Mouse (Mus musculus) megakaryocyte, embryonic 14.5 days (primary cell): Measurements from ENCODE around the gene Ccn2. TPM values are rescaled to one million over a fixed set of nuclear protein-coding genes. Genes with fewer than 3 reads are reported as not detected.

Experiments used
- H3K27me3 ChIP-seq: replicated peaks from 2 replicates; pipeline ENCODE3; 2012; ENCODE audit warnings: inconsistent platforms
- H3K36me3 ChIP-seq: replicated peaks from 2 replicates; pipeline ENCODE3; 2012; ENCODE audit warnings: low read length, inconsistent platforms, mixed read lengths
- H3K4me1 ChIP-seq: 2 replicates; pipeline ENCODE4 v1.6.1; 2012; ENCODE audit warnings: inconsistent platforms
- H3K4me3 ChIP-seq: replicated peaks from 2 replicates; pipeline ENCODE3; 2012; ENCODE audit warnings: moderate library complexity, mild to moderate bottlenecking, inconsistent platforms
- H3K9me3 ChIP-seq: 2 replicates; pipeline ENCODE4 v1.6.1; 2012; ENCODE audit warnings: inconsistent platforms
- FLI1 ChIP-seq: IDR thresholded peaks from 2 replicates; pipeline ENCODE4 v1.6.1; 2012; ENCODE audit warnings: low read length, inconsistent platforms, mixed read lengths
- GATA1 ChIP-seq: IDR thresholded peaks from 3 replicates; pipeline ENCODE4 v1.6.1; 2012; ENCODE audit warnings: mixed read lengths, low read length, inconsistent platforms, borderline replicate concordance
- polyA plus RNA-seq: library from polyadenylated mRNA; stranded (reverse); fragments of >175 nt; gene quantifications from 2 replicates; pipeline ENCODE4 v1.2.3, GENCODE M21; 2012; ENCODE audit warnings: low replicate concordance; ENCODE audit not compliant: insufficient read depth

Gene Ccn2
- polyA plus RNA-seq, 1 experiment: 0.72 TPM

GRCm38 (mm10) chr10:24638306-24639070 lies 43.2 kb downstream of the Ccn2 start:
- TF ChIP-seq GATA1 (no peak), FLI1 (no peak)
- Histone ChIP-seq H3K27me3 (no peaks in the 10 kb centered on the region), H3K4me1 (peaks cover 91% of the 10 kb centered on the region), H3K36me3 (no peaks in the 10 kb centered on the region), H3K4me3 (no peak overlapping the region), H3K9me3 (no peaks in the 10 kb centered on the region)

- Histone ChIP-seq H3K36me3 (no peaks in the 10 kb centered on the region), H3K27me3 (no peaks in the 10 kb centered on the region), H3K4me1 (peaks cover 89% of the 10 kb centered on the region), H3K9me3 (no peaks in the 10 kb centered on the region), H3K4me3 (no peak overlapping the region)
- TF ChIP-seq GATA1 (no peak), FLI1 (no peak)
Observed at GRCm38 (mm10) chr10:24639596-24639995, 44.4 kb downstream of the Ccn2 start.

GRCm38 (mm10) chr10:24640186-24640875 lies 45.1 kb downstream of the Ccn2 start:
- Histone ChIP-seq H3K4me1 (peaks cover 86% of the 10 kb centered on the region), H3K9me3 (no peaks in the 10 kb centered on the region), H3K4me3 (no peak overlapping the region), H3K36me3 (no peaks in the 10 kb centered on the region), H3K27me3 (no peaks in the 10 kb centered on the region)
- TF ChIP-seq FLI1: no peak
- no peak for TF ChIP-seq GATA1

GRCm38 (mm10) chr10:24641416-24642140 lies 46.3 kb downstream of the Ccn2 start:
- Histone ChIP-seq H3K36me3 (no peaks in the 10 kb centered on the region), H3K27me3 (no peaks in the 10 kb centered on the region), H3K4me1 (peaks cover 74% of the 10 kb centered on the region), H3K9me3 (no peaks in the 10 kb centered on the region), H3K4me3 (peak overlapping the region; percentile 54)
- TF ChIP-seq FLI1: no peak
- TF ChIP-seq GATA1: no peak

GRCm38 (mm10) chr10:24642796-24643580 lies 47.7 kb downstream of the Ccn2 start:
- peak overlapping the region; percentile 79 for H3K4me3 ChIP-seq
- H3K4me1 ChIP-seq: peaks cover 62% of the 10 kb centered on the region
- no peaks in the 10 kb centered on the region for H3K27me3 ChIP-seq
- H3K36me3 ChIP-seq: peaks cover 2% of the 10 kb centered on the region
- TF ChIP-seq GATA1 (no peak), FLI1 (no peak)
- H3K9me3 ChIP-seq: no peaks in the 10 kb centered on the region

GRCm38 (mm10) chr10:24645169-24645568 lies 49.9 kb downstream of the Ccn2 start:
- Histone ChIP-seq H3K9me3 (no peaks in the 10 kb centered on the region), H3K4me3 (no peak overlapping the region), H3K27me3 (no peaks in the 10 kb centered on the region), H3K36me3 (peaks cover 2% of the 10 kb centered on the region), H3K4me1 (peaks cover 40% of the 10 kb centered on the region)
- TF ChIP-seq GATA1 (no peak), FLI1 (no peak)

Other genes starting within 250 kb of the Ccn2 start
- 0.44 TPM in 1 of 2 replicates, not detected in the other for gene Enpp1, start 116.7 kb downstream of the Ccn2 start, polyA plus RNA-seq
- gene Enpp3, start 247.4 kb downstream of the Ccn2 start, polyA plus RNA-seq: not detected in 2 replicates